Mouse (Mus musculus) CH12.LX (cell line): ENCODE measurements around the gene Prmt8. TPM values are rescaled to one million over a fixed set of nuclear protein-coding genes. Genes with fewer than 3 reads are reported as not detected.

Source experiments
- DNase-seq: peaks from one replicate; pipeline ENCODE4 v3.0.0-alpha.2; 2013; ENCODE audit errors: extremely low read depth
- H3K27ac ChIP-seq: 2 replicates; pipeline ENCODE4 v1.5.1; 2012; ENCODE audit warnings: low read depth, mild to moderate bottlenecking, control low read depth, moderate library complexity; ENCODE audit not compliant: insufficient read depth
- H3K27me3 ChIP-seq: replicated peaks from 2 replicates; pipeline ENCODE3; 2012; ENCODE audit warnings: inconsistent platforms
- H3K36me3 ChIP-seq, 2 experiments: replicated peaks in 1 of 2; 2 replicates each; pipeline versions ENCODE3 to v1.6.1; 2012; ENCODE audit warnings: inconsistent platforms in 1 of 2, low read length in 1 of 2, mild to moderate bottlenecking in 1 of 2, mixed read lengths in 1 of 2, moderate library complexity in 1 of 2; ENCODE audit not compliant: control insufficient read depth in 1 of 2, insufficient read depth in 1 of 2
- H3K4me1 ChIP-seq, 2 experiments: 2 replicates each; pipeline ENCODE4 v1.6.1; 2012; ENCODE audit warnings: inconsistent platforms in 1 of 2, moderate library complexity in 1 of 2; ENCODE audit not compliant: insufficient read depth in 2 of 2, control insufficient read depth in 1 of 2
- H3K4me2 ChIP-seq: 2 replicates; pipeline ENCODE4 v1.6.1; 2012; ENCODE audit warnings: low read depth, mild to moderate bottlenecking, control low read depth; ENCODE audit not compliant: poor library complexity, insufficient read depth, severe bottlenecking
- H3K4me3 ChIP-seq, 3 experiments: fragments of 150-350 bp in 1 of 3; sonication (generic) in 1 of 3; replicated peaks in 1 of 3; 2 replicates each; pipeline versions ENCODE3 to v1.5.1; 2011 to 2012; ENCODE audit warnings: low read depth in 2 of 3, low read length in 2 of 3, mild to moderate bottlenecking in 2 of 3, moderate library complexity in 2 of 3, control low read depth in 1 of 3, improper control_type of control experiment in 1 of 3, inconsistent platforms in 1 of 3, mixed read lengths in 1 of 3; ENCODE audit not compliant: poor library complexity in 1 of 3
- H3K79me2 ChIP-seq: replicated peaks from 2 replicates; pipeline ENCODE4 v1.6.1; 2012; ENCODE audit warnings: mild to moderate bottlenecking, moderate library complexity; ENCODE audit not compliant: control insufficient read depth, poor library complexity, insufficient read depth, severe bottlenecking; ENCODE audit errors: extremely low read depth
- H3K9ac ChIP-seq: 2 replicates; pipeline ENCODE4 v1.6.1; 2012; ENCODE audit warnings: low read depth, mild to moderate bottlenecking, control low read depth, moderate library complexity; ENCODE audit not compliant: insufficient read depth
- H3K9me3 ChIP-seq: replicated peaks from 2 replicates; pipeline ENCODE3; 2012; ENCODE audit warnings: low read length, inconsistent platforms, mixed read lengths
- BHLHE40 ChIP-seq: IDR thresholded peaks from 2 replicates; pipeline ENCODE4 v1.6.1; 2011; ENCODE audit warnings: mild to moderate bottlenecking, low read depth, low read length, improper control_type of control experiment
- CHD1 ChIP-seq: IDR thresholded peaks from 2 replicates; pipeline ENCODE4 v1.6.1; 2012; ENCODE audit warnings: low read depth, low read length, improper control_type of control experiment, inconsistent platforms
- CTCF ChIP-seq, 2 experiments: IDR thresholded peaks in 1 of 2; conservative IDR thresholded peaks in 1 of 2; 2 replicates each; pipeline ENCODE4 v1.5.1; 2011 to 2012; ENCODE audit warnings: low read depth in 2 of 2, low read length in 2 of 2, improper control_type of control experiment in 1 of 2, inconsistent platforms in 1 of 2, mild to moderate bottlenecking in 1 of 2, moderate library complexity in 1 of 2
- E2F4 ChIP-seq: IDR thresholded peaks from 2 replicates; pipeline ENCODE4 v1.6.1; 2011; ENCODE audit warnings: low read depth, low read length, improper control_type of control experiment; ENCODE audit not compliant: insufficient replicate concordance
- IRF4 ChIP-seq: IDR thresholded peaks from 2 replicates; pipeline ENCODE4 v1.6.1; 2014; ENCODE audit warnings: low read depth, mild to moderate bottlenecking, inconsistent platforms, low read length, improper control_type of control experiment
- MAFK ChIP-seq: IDR thresholded peaks from 2 replicates; pipeline ENCODE4 v1.6.1; 2011; ENCODE audit warnings: low read length, improper control_type of control experiment; ENCODE audit not compliant: insufficient replicate concordance
- MAX ChIP-seq: IDR thresholded peaks from 2 replicates; pipeline ENCODE4 v1.6.1; 2011; ENCODE audit warnings: low read length, improper control_type of control experiment
- MEF2A ChIP-seq: IDR thresholded peaks from 2 replicates; pipeline ENCODE4 v1.6.1; 2014; ENCODE audit warnings: low read depth, mild to moderate bottlenecking, inconsistent platforms, low read length, improper control_type of control experiment, borderline replicate concordance
- NELFE ChIP-seq: IDR thresholded peaks from 2 replicates; pipeline ENCODE4 v1.6.1; 2011; ENCODE audit warnings: low read depth, low read length, improper control_type of control experiment
- NRF1 ChIP-seq: IDR thresholded peaks from 2 replicates; pipeline ENCODE4 v1.6.1; 2014; ENCODE audit warnings: low read depth, mild to moderate bottlenecking, inconsistent platforms, low read length, improper control_type of control experiment, moderate library complexity
- POLR2AphosphoS2 ChIP-seq: IDR thresholded peaks from 2 replicates; pipeline ENCODE4 v1.6.1; 2011; ENCODE audit warnings: low read depth, low read length, improper control_type of control experiment
- RAD21 ChIP-seq: IDR thresholded peaks from 2 replicates; pipeline ENCODE4 v1.6.1; 2011; ENCODE audit warnings: low read depth, mild to moderate bottlenecking, low read length, improper control_type of control experiment, moderate library complexity
- RCOR1 ChIP-seq: conservative IDR thresholded peaks from 2 replicates; pipeline ENCODE4 v1.6.1; 2012; ENCODE audit warnings: low read depth, mild to moderate bottlenecking, inconsistent platforms, low read length, improper control_type of control experiment
- UBTF ChIP-seq: IDR thresholded peaks from 2 replicates; pipeline ENCODE4 v1.6.1; 2012; ENCODE audit warnings: low read depth, mild to moderate bottlenecking, inconsistent platforms, low read length, improper control_type of control experiment, moderate library complexity
- USF2 ChIP-seq: conservative IDR thresholded peaks from 2 replicates; pipeline ENCODE4 v1.6.1; 2011; ENCODE audit warnings: low read depth, low read length, improper control_type of control experiment
- ZKSCAN1 ChIP-seq: IDR thresholded peaks from 2 replicates; pipeline ENCODE4 v1.6.1; 2012; ENCODE audit warnings: low read depth, inconsistent platforms, low read length, improper control_type of control experiment, borderline replicate concordance
- ZNF384 ChIP-seq: IDR thresholded peaks from 2 replicates; pipeline ENCODE4 v1.6.1; 2012; ENCODE audit warnings: low read depth, low read length, improper control_type of control experiment, inconsistent platforms
- dilution Hi-C: fragments of 300-500 bp; cut with MboI; formaldehyde crosslinking; loops from 2 replicates; pipeline ENCODE4 v1.14.3; 2020; ENCODE audit warnings: low sequenced_read_pairs; ENCODE audit not compliant: extremely low pct_unique_long_range_greater_than_20kb, extremely low pct_ligation_motif_present
- in situ Hi-C: fragments of 300-500 bp; cut with MboI; formaldehyde crosslinking; loops from 3 replicates; pipeline ENCODE4 v1.14.3; 2019; ENCODE audit warnings: low sequenced_read_pairs, low pct_ligation_motif_present, low pct_unique_long_range_greater_than_20kb, mixed read lengths
- polyA plus RNA-seq: library from polyadenylated mRNA; unstranded; fragments of >175 nt; gene quantifications from 2 replicates; pipeline ENCODE4 v1.2.1, GENCODE M21; 2012; ENCODE audit warnings: low read depth; ENCODE audit not compliant: insufficient read length
- total RNA-seq, 2 experiments: library from RNA; depleted of rRNA; stranded (reverse); fragments of 300-350 nt in 1 of 2; fragments of >200 nt in 1 of 2; gene quantifications; 2 replicates each; pipeline ENCODE4 v1.2.3; 2012 to 2014

Gene Prmt8
- total and polyA plus RNA-seq, 3 experiments, result not detected

GRCm38 (mm10) chr6:127659472-127659871 is 109.8 kb downstream of the Prmt8 start:
- no peak for DNase-seq
- no peaks in the 10 kb centered on the region for H3K79me2 ChIP-seq
- TF ChIP-seq UBTF (no peak), IRF4 (no peak), NRF1 (no peak), CTCF (conservative IDR thresholded peaks at IDR 0.05 in 1 of 2, IDR thresholded peaks at IDR 0.05 in 1 of 2; ENCODE audit: low read depth in 2 of 2, low read length in 2 of 2) (no peak), MEF2A (no peak), NELFE (no peak), RCOR1 (no peak), RAD21 (no peak), MAX (no peak), ZKSCAN1 (no peak), E2F4 (no peak), USF2 (no peak), MAFK (no peak), ZNF384 (no peak), BHLHE40 (no peak), CHD1 (no peak)
- H3K4me2 ChIP-seq, result no peak overlapping the region
- H3K36me3 ChIP-seq, result peaks cover 0 to 7% of the 10 kb centered on the region in 2 experiments
- H3K9ac ChIP-seq, result no peak overlapping the region
- in situ Hi-C loops, result no loop called here
- peaks cover 2% of the 10 kb centered on the region for H3K9me3 ChIP-seq
- H3K27ac ChIP-seq, result no peak overlapping the region
- no peaks in the 10 kb centered on the region for H3K27me3 ChIP-seq
- dilution Hi-C loops, result no loop called here
- no peak overlapping the region for H3K4me3 ChIP-seq
- H3K4me1 ChIP-seq, result peaks cover 2 to 5% of the 10 kb centered on the region in 2 experiments; a peak in 3 of 4 replicates

- dilution Hi-C loops (no loop called here), in situ Hi-C loops (no loop called here)
- peaks cover 2 to 5% of the 10 kb centered on the region in 2 experiments; a peak in 3 of 4 replicates for H3K4me1 ChIP-seq
- no peak for DNase-seq
- no peak overlapping the region for H3K4me3 ChIP-seq
- H3K27ac ChIP-seq, result no peak overlapping the region
- H3K27me3 ChIP-seq, result no peaks in the 10 kb centered on the region
- H3K9ac ChIP-seq, result no peak overlapping the region
- peaks cover 8% of the 10 kb centered on the region for H3K9me3 ChIP-seq
- no peak overlapping the region for H3K4me2 ChIP-seq
- H3K36me3 ChIP-seq, result peaks cover 0 to 7% of the 10 kb centered on the region in 2 experiments
- no peak for TF ChIP-seq POLR2AphosphoS2
- H3K79me2 ChIP-seq, result no peaks in the 10 kb centered on the region
Observed at GRCm38 (mm10) chr6:127657152-127657551, 112.1 kb downstream of the Prmt8 start.
